Mouse (Mus musculus): ENCODE measurements around the gene Ltbp2. TPM values are rescaled to one million over a fixed set of nuclear protein-coding genes. Genes with fewer than 3 reads are reported as not detected.
A peak's percentile ranks its signal among the peaks of the same experiment; 100 is the strongest.

The Ltbp2 gene
- polyA plus RNA-seq, 1 experiment from 2014 or later, result 0.05 TPM

GRCm38 (mm10) chr12:84863196-84863595 lies 13.1 kb downstream of the Ltbp2 start:
- H3K27me3 ChIP-seq (ENCODE audit: control insufficient read depth, insufficient read depth, low read length), result no peaks in the 10 kb centered on the region
- no peaks in the 10 kb centered on the region for H3K36me3 ChIP-seq (ENCODE audit: control insufficient read depth, insufficient read depth, low read length)
- no peak overlapping the region for H3K9ac ChIP-seq (ENCODE audit: low read length)
- ATAC-seq (ENCODE audit: low FRiP score) (no peak), DNase-seq (ENCODE audit: low spot score, missing footprints) (peak; percentile 41)
- H3K4me2 ChIP-seq, result no peak overlapping the region
- H3K27ac ChIP-seq (ENCODE audit: low read depth, low read length), result no peak overlapping the region
- 86% methylated on average over 5 of the region's 5 CpGs for WGBS
- H3K9me3 ChIP-seq (ENCODE audit: control insufficient read depth, low read length), result no peaks in the 10 kb centered on the region
- no peak overlapping the region for H3K4me3 ChIP-seq (ENCODE audit: low read depth, low read length)
- no peaks in the 10 kb centered on the region for H3K4me1 ChIP-seq (ENCODE audit: control insufficient read depth, insufficient read depth, low read length)

DNA sequence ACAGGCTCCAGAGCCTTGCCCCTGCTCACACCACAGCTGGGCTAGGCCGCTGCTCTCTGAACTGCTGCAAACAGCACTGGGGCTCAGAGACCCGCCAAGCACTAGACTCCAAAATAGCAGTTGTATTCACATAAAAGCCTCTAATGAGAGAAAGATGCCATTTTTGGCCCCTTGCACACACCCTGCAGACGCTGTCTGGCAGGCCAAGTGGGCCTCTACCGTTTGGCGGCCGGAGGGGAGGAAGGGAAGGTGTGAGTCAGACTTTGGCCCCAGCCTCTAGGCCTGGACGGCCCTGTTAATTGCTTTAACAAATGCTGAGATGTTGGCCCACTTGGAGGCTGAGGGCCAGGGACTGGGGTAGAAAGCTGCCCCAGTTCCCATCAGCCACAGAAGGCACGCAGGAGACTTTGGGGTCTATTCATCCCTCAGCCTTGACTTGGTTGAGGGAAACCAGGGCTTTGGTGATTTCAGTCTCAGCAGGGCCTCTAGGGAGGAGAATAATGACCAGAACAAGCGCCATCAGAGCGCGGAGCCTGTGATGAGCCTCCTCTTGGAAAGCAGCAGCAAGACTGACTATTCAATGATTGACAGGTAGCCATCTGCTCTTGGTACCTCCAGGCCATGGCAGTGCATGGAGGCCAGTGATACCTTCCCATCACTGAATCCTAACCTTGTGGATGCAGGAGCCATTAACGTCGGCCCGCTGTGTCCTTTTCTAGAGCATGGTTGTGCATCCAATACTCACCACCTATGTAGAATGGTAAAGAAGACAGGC lies 14.0 kb downstream of the Ltbp2 start:
- WGBS, result 84% methylated on average over 14 of the region's 14 CpGs
- H3K36me3 ChIP-seq (ENCODE audit: control insufficient read depth, insufficient read depth, low read length), result no peaks in the 10 kb centered on the region

DNA sequence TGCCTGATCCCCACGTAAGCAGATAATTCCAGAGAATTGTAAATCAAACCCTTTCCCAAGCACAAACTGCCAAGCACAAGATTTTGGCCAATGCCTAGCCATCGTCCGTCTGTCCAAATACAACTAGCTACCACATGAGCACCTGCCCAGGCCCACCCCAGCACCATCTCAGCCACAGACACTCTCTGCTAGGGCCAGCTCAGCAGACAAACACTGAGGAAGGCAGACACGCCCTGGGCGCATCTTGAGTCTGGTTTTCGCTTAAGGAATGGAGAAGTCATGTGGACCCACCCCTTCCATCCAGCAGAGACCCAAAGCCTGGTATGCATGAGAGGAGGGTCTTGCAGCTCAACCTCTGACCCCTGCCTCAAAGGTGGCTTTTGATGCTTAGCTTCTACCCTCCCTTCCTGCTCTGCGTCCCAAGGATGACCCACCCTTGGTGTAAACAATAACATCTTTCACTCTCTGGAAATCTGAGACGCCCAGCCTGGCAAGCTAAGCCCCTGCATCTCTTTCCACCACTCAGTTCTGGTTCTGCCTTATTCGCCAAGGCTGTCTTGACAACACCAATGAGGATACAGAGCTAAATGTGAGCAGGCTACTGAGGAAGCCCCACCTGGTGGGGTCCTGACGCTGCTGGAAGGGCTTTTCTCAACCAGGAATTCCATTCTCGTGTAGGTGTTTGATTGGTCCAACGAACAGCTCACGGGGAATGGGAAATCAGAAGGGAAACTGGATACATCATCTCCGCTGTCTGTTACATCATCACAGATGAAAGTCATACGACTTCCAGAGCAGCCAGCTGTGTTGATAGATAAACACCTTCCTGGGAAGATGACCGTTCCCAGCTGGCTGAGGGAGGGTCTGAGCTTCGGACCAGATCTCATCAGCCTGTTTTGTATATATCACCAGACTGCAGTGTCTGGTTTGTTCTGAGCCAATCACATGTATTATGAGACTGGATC lies 17.9 kb downstream of the Ltbp2 start:
- Histone ChIP-seq H3K4me2 (no peak overlapping the region), H3K4me1 (ENCODE audit: control insufficient read depth, insufficient read depth, low read length) (no peaks in the 10 kb centered on the region), H3K9ac (ENCODE audit: low read length) (no peak overlapping the region), H3K4me3 (ENCODE audit: low read depth, low read length) (no peak overlapping the region), H3K27me3 (ENCODE audit: control insufficient read depth, insufficient read depth, low read length) (no peaks in the 10 kb centered on the region), H3K27ac (ENCODE audit: low read depth, low read length) (no peak overlapping the region), H3K9me3 (ENCODE audit: control insufficient read depth, low read length) (no peaks in the 10 kb centered on the region), H3K36me3 (ENCODE audit: control insufficient read depth, insufficient read depth, low read length) (no peaks in the 10 kb centered on the region)
- WGBS, result 67% methylated on average over 17 of the region's 17 CpGs
- ATAC-seq (ENCODE audit: low FRiP score) (no peak), DNase-seq (ENCODE audit: low spot score, missing footprints) (peak; percentile 77)

More for the DNA sequence above, 14.0 kb downstream of the Ltbp2 start:
- H3K27me3 ChIP-seq (ENCODE audit: control insufficient read depth, insufficient read depth, low read length), result no peaks in the 10 kb centered on the region
- no peaks in the 10 kb centered on the region for H3K4me1 ChIP-seq (ENCODE audit: control insufficient read depth, insufficient read depth, low read length)
- DNase-seq (ENCODE audit: low spot score, missing footprints) (peak; percentile 67), ATAC-seq (ENCODE audit: low FRiP score) (no peak)
- H3K4me3 ChIP-seq (ENCODE audit: low read depth, low read length), result no peak overlapping the region
- no peak overlapping the region for H3K4me2 ChIP-seq
- H3K27ac ChIP-seq (ENCODE audit: low read depth, low read length), result no peak overlapping the region
- H3K9me3 ChIP-seq (ENCODE audit: control insufficient read depth, low read length), result no peaks in the 10 kb centered on the region
- no peak overlapping the region for H3K9ac ChIP-seq (ENCODE audit: low read length)

- no peaks in the 10 kb centered on the region for H3K4me1 ChIP-seq (ENCODE audit: control insufficient read depth, insufficient read depth, low read length)
- 68% methylated on average over 4 of the region's 4 CpGs for WGBS
- H3K27ac ChIP-seq (ENCODE audit: low read depth, low read length), result no peak overlapping the region
- ATAC-seq (ENCODE audit: low FRiP score) (no peak), DNase-seq (ENCODE audit: low spot score, missing footprints) (peak; percentile 44)
- H3K4me2 ChIP-seq, result no peak overlapping the region
- no peak overlapping the region for H3K4me3 ChIP-seq (ENCODE audit: low read depth, low read length)
- no peak overlapping the region for H3K9ac ChIP-seq (ENCODE audit: low read length)
- no peaks in the 10 kb centered on the region for H3K36me3 ChIP-seq (ENCODE audit: control insufficient read depth, insufficient read depth, low read length)
- H3K9me3 ChIP-seq (ENCODE audit: control insufficient read depth, low read length), result no peaks in the 10 kb centered on the region
- no peaks in the 10 kb centered on the region for H3K27me3 ChIP-seq (ENCODE audit: control insufficient read depth, insufficient read depth, low read length)
Measured at GRCm38 (mm10) chr12:84857706-84858105, 18.6 kb downstream of the Ltbp2 start.

- H3K9ac ChIP-seq (ENCODE audit: low read length), result no peak overlapping the region
- 85% methylated on average over 8 of the region's 8 CpGs for WGBS
- H3K27me3 ChIP-seq (ENCODE audit: control insufficient read depth, insufficient read depth, low read length), result no peaks in the 10 kb centered on the region
- ATAC-seq (ENCODE audit: low FRiP score) (no peak), DNase-seq (ENCODE audit: low spot score, missing footprints) (no peak)
- no peaks in the 10 kb centered on the region for H3K36me3 ChIP-seq (ENCODE audit: control insufficient read depth, insufficient read depth, low read length)
- H3K27ac ChIP-seq (ENCODE audit: low read depth, low read length), result no peak overlapping the region
- no peaks in the 10 kb centered on the region for H3K9me3 ChIP-seq (ENCODE audit: control insufficient read depth, low read length)
- H3K4me1 ChIP-seq (ENCODE audit: control insufficient read depth, insufficient read depth, low read length), result no peaks in the 10 kb centered on the region
- H3K4me2 ChIP-seq, result no peak overlapping the region
- H3K4me3 ChIP-seq (ENCODE audit: low read depth, low read length), result no peak overlapping the region
Measured at GRCm38 (mm10) chr12:84856532-84856931, 19.8 kb downstream of the Ltbp2 start.

GRCm38 (mm10) chr12:84855084-84855625 lies 21.2 kb downstream of the Ltbp2 start:
- 82% methylated on average over 4 of the region's 4 CpGs for WGBS
- no peak for ATAC-seq (ENCODE audit: low FRiP score)
- Histone ChIP-seq H3K36me3 (ENCODE audit: control insufficient read depth, insufficient read depth, low read length) (no peaks in the 10 kb centered on the region), H3K9ac (ENCODE audit: low read length) (no peak overlapping the region), H3K4me3 (ENCODE audit: low read depth, low read length) (no peak overlapping the region), H3K9me3 (ENCODE audit: control insufficient read depth, low read length) (no peaks in the 10 kb centered on the region), H3K4me1 (ENCODE audit: control insufficient read depth, insufficient read depth, low read length) (no peaks in the 10 kb centered on the region), H3K27me3 (ENCODE audit: control insufficient read depth, insufficient read depth, low read length) (no peaks in the 10 kb centered on the region), H3K4me2 (no peak overlapping the region), H3K27ac (ENCODE audit: low read depth, low read length) (no peak overlapping the region)
- peak; percentile 57 for DNase-seq (ENCODE audit: low spot score, missing footprints)

- no peak overlapping the region for H3K4me3 ChIP-seq (ENCODE audit: low read depth, low read length)
- H3K9ac ChIP-seq (ENCODE audit: low read length), result no peak overlapping the region
- ATAC-seq (ENCODE audit: low FRiP score), result no peak
- WGBS, result 89% methylated on average over 4 of the region's 4 CpGs
- H3K36me3 ChIP-seq (ENCODE audit: control insufficient read depth, insufficient read depth, low read length), result no peaks in the 10 kb centered on the region
- no peak overlapping the region for H3K27ac ChIP-seq (ENCODE audit: low read depth, low read length)
- H3K9me3 ChIP-seq (ENCODE audit: control insufficient read depth, low read length), result no peaks in the 10 kb centered on the region
- no peaks in the 10 kb centered on the region for H3K4me1 ChIP-seq (ENCODE audit: control insufficient read depth, insufficient read depth, low read length)
- no peaks in the 10 kb centered on the region for H3K27me3 ChIP-seq (ENCODE audit: control insufficient read depth, insufficient read depth, low read length)
- H3K4me2 ChIP-seq, result no peak overlapping the region
- DNase-seq (ENCODE audit: low spot score, missing footprints), result peak; percentile 33
Measured at GRCm38 (mm10) chr12:84854392-84855033, 21.8 kb downstream of the Ltbp2 start.

DNA sequence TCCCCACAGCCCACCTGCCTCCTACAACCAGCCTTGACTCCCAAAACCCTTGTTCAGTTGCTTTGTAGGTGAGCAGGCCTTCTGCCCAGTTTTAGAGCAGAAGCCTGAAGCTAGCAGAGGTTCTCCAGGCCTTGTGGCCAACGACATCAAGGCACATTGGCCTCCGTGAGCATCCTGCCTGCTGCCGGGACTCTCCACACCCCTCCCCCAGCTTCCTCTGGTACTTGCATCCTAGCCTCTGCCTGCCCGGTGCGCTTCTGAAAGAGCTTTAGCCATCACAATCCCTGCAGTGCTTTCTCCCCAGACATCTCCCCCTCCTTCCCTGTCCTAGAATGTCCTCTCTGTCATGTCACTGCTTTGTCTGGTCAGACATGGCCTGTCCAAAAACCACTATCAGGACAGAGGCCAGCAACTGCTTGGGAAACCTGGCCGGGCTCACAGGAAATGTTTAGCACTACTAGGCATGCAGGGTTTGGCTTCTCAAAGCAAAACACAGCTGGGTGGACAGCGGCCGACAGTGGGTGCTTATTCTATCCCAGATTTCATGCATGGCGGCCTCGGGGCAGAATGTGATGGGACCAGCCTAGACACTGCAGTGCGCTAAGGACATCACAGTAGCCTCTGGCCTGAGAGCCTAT lies 24.8 kb downstream of the Ltbp2 start:
- Histone ChIP-seq H3K9ac (ENCODE audit: low read length) (no peak overlapping the region), H3K27me3 (ENCODE audit: control insufficient read depth, insufficient read depth, low read length) (no peaks in the 10 kb centered on the region), H3K9me3 (ENCODE audit: control insufficient read depth, low read length) (no peaks in the 10 kb centered on the region), H3K36me3 (ENCODE audit: control insufficient read depth, insufficient read depth, low read length) (no peaks in the 10 kb centered on the region), H3K4me3 (ENCODE audit: low read depth, low read length) (no peak overlapping the region), H3K4me1 (ENCODE audit: control insufficient read depth, insufficient read depth, low read length) (no peaks in the 10 kb centered on the region), H3K4me2 (no peak overlapping the region), H3K27ac (ENCODE audit: low read depth, low read length) (no peak overlapping the region)
- ATAC-seq (ENCODE audit: low FRiP score), result no peak
- 57% methylated on average over 11 of the region's 11 CpGs for WGBS
- DNase-seq (ENCODE audit: low spot score, missing footprints), result no peak

Measured in midbrain, embryonic 11.5 days (tissue).